Mouse (Mus musculus): Measurements from ENCODE around the gene Kcnh1. TPM values are rescaled to one million over a fixed set of nuclear protein-coding genes. Genes with fewer than 3 reads are reported as not detected.

The Kcnh1 gene
- polyA plus RNA-seq, 1 experiment from 2014 or later, result 0.56 TPM

- no peak for ATAC-seq (ENCODE audit: insufficient read depth, low FRiP score)
- Histone ChIP-seq H3K9me3 (replicated peaks; ENCODE audit: control insufficient read depth, low read length) (no peaks in the 10 kb centered on the region), H3K36me3 (ENCODE audit: control insufficient read depth, insufficient read depth, low read length) (no peaks in the 10 kb centered on the region), H3K27me3 (ENCODE audit: control insufficient read depth, insufficient read depth, low read length) (no peaks in the 10 kb centered on the region), H3K9ac (ENCODE audit: low read length) (no peak overlapping the region), H3K4me1 (ENCODE audit: control insufficient read depth, insufficient read depth, low read length) (no peaks in the 10 kb centered on the region), H3K4me2 (ENCODE audit: low read depth, low read length) (no peak overlapping the region), H3K4me3 (replicated peaks; ENCODE audit: low read length) (no peak overlapping the region), H3K27ac (ENCODE audit: low read length) (no peak overlapping the region)
- 73% methylated on average over 3 of the region's 3 CpGs for WGBS
Observed at GRCm38 (mm10) chr1:192284950-192285349, 94.4 kb downstream of the Kcnh1 start.

DNA sequence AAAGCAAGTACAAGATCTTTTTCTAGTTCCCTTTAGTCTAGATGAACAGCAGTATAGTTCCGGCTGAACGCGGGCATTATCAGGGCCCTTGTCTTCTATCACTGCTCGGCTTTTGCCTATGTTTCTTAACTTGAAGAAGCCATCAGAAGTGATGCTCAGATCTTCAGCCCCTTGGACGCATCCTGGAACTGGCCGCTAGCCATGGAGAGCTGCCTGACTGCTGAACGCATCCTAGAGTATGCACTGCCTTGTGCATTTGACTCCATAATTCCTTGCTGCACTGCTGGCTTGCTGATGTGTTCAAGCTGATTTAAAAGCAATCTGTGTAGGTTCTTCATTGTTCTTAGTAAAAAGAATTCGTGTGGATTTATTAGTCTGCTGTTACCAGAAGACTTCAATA is 97.9 kb downstream of the Kcnh1 start:
- Histone ChIP-seq H3K4me3 (replicated peaks; ENCODE audit: low read length) (no peak overlapping the region), H3K27ac (ENCODE audit: low read length) (no peak overlapping the region), H3K27me3 (ENCODE audit: control insufficient read depth, insufficient read depth, low read length) (no peaks in the 10 kb centered on the region), H3K9me3 (replicated peaks; ENCODE audit: control insufficient read depth, low read length) (no peaks in the 10 kb centered on the region), H3K4me1 (ENCODE audit: control insufficient read depth, insufficient read depth, low read length) (no peaks in the 10 kb centered on the region), H3K4me2 (ENCODE audit: low read depth, low read length) (no peak overlapping the region), H3K9ac (ENCODE audit: low read length) (no peak overlapping the region), H3K36me3 (ENCODE audit: control insufficient read depth, insufficient read depth, low read length) (no peaks in the 10 kb centered on the region)
- no peak for ATAC-seq (ENCODE audit: insufficient read depth, low FRiP score)
- 82% methylated on average over 8 of the region's 8 CpGs for WGBS

DNA sequence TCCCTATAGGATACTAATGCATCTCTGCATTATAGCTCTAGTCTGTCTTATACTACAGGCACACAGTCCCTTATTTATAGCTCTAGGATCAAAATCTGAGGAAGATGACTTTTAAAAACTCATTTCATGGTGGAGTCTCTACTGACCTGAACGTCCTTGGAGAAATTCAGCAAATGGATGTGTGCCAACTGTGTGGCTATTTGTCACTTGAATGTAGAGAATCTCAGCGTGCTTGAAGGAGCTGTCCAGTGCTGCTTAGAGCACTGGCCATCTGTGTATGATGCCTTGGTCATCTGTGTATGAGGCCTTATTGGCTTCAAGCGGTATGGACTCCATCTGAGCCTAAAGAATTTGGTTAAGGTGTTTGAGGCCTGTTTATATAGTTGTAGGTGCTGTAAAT is 100.7 kb downstream of the Kcnh1 start:
- H3K4me2 ChIP-seq (ENCODE audit: low read depth, low read length), result no peak overlapping the region
- WGBS, result 41% methylated on average over 3 of the region's 3 CpGs
- no peak overlapping the region for H3K27ac ChIP-seq (ENCODE audit: low read length)
- no peaks in the 10 kb centered on the region for H3K4me1 ChIP-seq (ENCODE audit: control insufficient read depth, insufficient read depth, low read length)
- no peak for ATAC-seq (ENCODE audit: insufficient read depth, low FRiP score)
- no peak overlapping the region for H3K4me3 ChIP-seq (replicated peaks; ENCODE audit: low read length)
- no peaks in the 10 kb centered on the region for H3K36me3 ChIP-seq (ENCODE audit: control insufficient read depth, insufficient read depth, low read length)
- H3K27me3 ChIP-seq (ENCODE audit: control insufficient read depth, insufficient read depth, low read length), result no peaks in the 10 kb centered on the region
- H3K9me3 ChIP-seq (replicated peaks; ENCODE audit: control insufficient read depth, low read length), result no peaks in the 10 kb centered on the region
- no peak overlapping the region for H3K9ac ChIP-seq (ENCODE audit: low read length)

GRCm38 (mm10) chr1:192293391-192293790 is 102.8 kb downstream of the Kcnh1 start:
- H3K4me3 ChIP-seq (replicated peaks; ENCODE audit: low read length), result no peak overlapping the region
- no peaks in the 10 kb centered on the region for H3K36me3 ChIP-seq (ENCODE audit: control insufficient read depth, insufficient read depth, low read length)
- no peak; the same call in 1 of the 2 replicates for ATAC-seq (ENCODE audit: insufficient read depth, low FRiP score)
- 33% methylated on average over 4 of the region's 4 CpGs for WGBS
- H3K4me1 ChIP-seq (ENCODE audit: control insufficient read depth, insufficient read depth, low read length), result no peaks in the 10 kb centered on the region
- H3K27me3 ChIP-seq (ENCODE audit: control insufficient read depth, insufficient read depth, low read length), result no peaks in the 10 kb centered on the region
- no peak overlapping the region for H3K4me2 ChIP-seq (ENCODE audit: low read depth, low read length)
- no peaks in the 10 kb centered on the region for H3K9me3 ChIP-seq (replicated peaks; ENCODE audit: control insufficient read depth, low read length)
- no peak overlapping the region for H3K9ac ChIP-seq (ENCODE audit: low read length)
- H3K27ac ChIP-seq (ENCODE audit: low read length), result no peak overlapping the region

DNA sequence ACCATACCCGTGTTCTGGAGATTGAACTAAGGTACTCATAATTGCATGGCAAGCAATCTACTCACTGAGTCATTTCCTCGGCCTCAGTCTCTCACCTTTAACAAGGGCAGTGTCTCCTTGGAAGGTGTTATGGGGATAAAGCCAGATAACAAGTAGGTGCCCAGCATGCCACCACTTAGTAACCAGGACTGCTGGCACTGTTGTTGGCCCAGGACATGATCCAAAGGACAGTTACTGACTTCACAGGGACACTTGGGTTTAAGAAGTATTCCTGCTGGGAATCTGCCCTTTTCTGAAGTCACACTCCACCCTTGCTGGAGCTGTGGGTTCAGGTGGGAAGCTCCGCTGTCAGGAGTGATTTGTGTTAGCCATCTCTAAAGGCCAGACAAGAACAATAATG is 103.3 kb downstream of the Kcnh1 start:
- no peak overlapping the region for H3K4me3 ChIP-seq (replicated peaks; ENCODE audit: low read length)
- H3K9ac ChIP-seq (ENCODE audit: low read length), result no peak overlapping the region
- no peak for ATAC-seq (ENCODE audit: insufficient read depth, low FRiP score)
- WGBS, result 78% methylated on average over 3 of the region's 3 CpGs
- H3K4me1 ChIP-seq (ENCODE audit: control insufficient read depth, insufficient read depth, low read length), result no peaks in the 10 kb centered on the region
- no peaks in the 10 kb centered on the region for H3K36me3 ChIP-seq (ENCODE audit: control insufficient read depth, insufficient read depth, low read length)
- H3K4me2 ChIP-seq (ENCODE audit: low read depth, low read length), result no peak overlapping the region
- H3K27me3 ChIP-seq (ENCODE audit: control insufficient read depth, insufficient read depth, low read length), result no peaks in the 10 kb centered on the region
- H3K9me3 ChIP-seq (replicated peaks; ENCODE audit: control insufficient read depth, low read length), result no peaks in the 10 kb centered on the region
- no peak overlapping the region for H3K27ac ChIP-seq (ENCODE audit: low read length)

DNA sequence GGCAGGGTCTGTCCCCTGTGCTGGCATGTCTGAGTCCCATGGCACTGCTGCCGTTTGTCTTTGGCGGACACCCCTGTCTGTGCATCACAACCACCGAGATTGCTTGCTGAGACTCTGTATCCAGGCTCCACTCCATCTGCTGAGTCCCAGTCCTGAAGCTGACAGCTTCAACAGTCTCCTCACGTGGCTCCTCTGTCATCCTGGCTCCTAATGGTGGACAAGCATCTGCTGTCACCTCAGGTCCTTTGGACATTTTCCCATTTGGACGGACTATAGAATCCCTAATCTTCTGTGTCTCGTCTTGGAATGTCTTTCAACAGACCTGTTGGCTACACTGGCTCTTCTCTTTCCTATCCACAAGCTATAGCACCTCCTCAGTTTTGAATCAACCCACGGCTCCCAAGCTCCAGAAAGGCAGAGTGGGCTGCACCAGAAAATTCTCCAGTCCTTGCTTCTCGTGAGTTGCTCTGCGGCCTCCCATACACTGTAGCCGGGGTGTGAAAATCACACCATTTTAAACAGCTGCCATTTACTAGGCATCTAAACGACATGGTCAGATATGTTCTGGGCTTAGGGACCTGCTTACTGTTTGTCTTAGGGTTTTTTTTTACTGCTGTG is 104.8 kb downstream of the Kcnh1 start:
- no peaks in the 10 kb centered on the region for H3K27me3 ChIP-seq (ENCODE audit: control insufficient read depth, insufficient read depth, low read length)
- no peak overlapping the region for H3K27ac ChIP-seq (ENCODE audit: low read length)
- no peak overlapping the region for H3K4me2 ChIP-seq (ENCODE audit: low read depth, low read length)
- H3K4me3 ChIP-seq (replicated peaks; ENCODE audit: low read length), result no peak overlapping the region
- 78% methylated on average over 11 of the region's 11 CpGs for WGBS
- no peaks in the 10 kb centered on the region for H3K9me3 ChIP-seq (replicated peaks; ENCODE audit: control insufficient read depth, low read length)
- peaks cover 8% of the 10 kb centered on the region for H3K4me1 ChIP-seq (ENCODE audit: control insufficient read depth, insufficient read depth, low read length)
- H3K9ac ChIP-seq (ENCODE audit: low read length), result no peak overlapping the region
- ATAC-seq (ENCODE audit: insufficient read depth, low FRiP score), result no peak
- H3K36me3 ChIP-seq (ENCODE audit: control insufficient read depth, insufficient read depth, low read length), result no peaks in the 10 kb centered on the region

DNA sequence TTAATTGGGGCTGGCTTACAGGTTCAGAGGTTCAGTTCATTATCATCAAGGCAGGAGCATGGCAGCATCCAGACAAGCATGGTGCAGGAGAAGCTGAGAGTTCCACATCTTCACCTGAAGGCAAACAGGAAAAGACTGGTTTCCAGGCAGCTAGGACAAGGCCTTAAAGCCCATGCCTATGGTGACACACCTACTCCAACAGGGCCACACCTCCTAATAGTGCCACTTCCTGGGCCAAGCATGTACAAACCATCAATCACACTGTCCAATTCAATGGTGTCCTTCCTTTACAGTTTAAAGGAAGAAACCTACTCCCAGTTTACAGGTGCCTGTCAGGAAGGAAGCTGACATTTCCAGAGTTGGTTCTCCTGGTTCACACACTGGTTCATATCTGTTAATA is 105.3 kb downstream of the Kcnh1 start:
- Histone ChIP-seq H3K27me3 (ENCODE audit: control insufficient read depth, insufficient read depth, low read length) (no peaks in the 10 kb centered on the region), H3K36me3 (ENCODE audit: control insufficient read depth, insufficient read depth, low read length) (no peaks in the 10 kb centered on the region), H3K9ac (ENCODE audit: low read length) (no peak overlapping the region), H3K4me1 (ENCODE audit: control insufficient read depth, insufficient read depth, low read length) (peaks cover 11% of the 10 kb centered on the region), H3K27ac (ENCODE audit: low read length) (no peak overlapping the region), H3K9me3 (replicated peaks; ENCODE audit: control insufficient read depth, low read length) (no peaks in the 10 kb centered on the region), H3K4me2 (ENCODE audit: low read depth, low read length) (no peak overlapping the region), H3K4me3 (replicated peaks; ENCODE audit: low read length) (no peak overlapping the region)
- ATAC-seq (ENCODE audit: insufficient read depth, low FRiP score), result peak; percentile 73; the same call in 1 of the 2 replicates

DNA sequence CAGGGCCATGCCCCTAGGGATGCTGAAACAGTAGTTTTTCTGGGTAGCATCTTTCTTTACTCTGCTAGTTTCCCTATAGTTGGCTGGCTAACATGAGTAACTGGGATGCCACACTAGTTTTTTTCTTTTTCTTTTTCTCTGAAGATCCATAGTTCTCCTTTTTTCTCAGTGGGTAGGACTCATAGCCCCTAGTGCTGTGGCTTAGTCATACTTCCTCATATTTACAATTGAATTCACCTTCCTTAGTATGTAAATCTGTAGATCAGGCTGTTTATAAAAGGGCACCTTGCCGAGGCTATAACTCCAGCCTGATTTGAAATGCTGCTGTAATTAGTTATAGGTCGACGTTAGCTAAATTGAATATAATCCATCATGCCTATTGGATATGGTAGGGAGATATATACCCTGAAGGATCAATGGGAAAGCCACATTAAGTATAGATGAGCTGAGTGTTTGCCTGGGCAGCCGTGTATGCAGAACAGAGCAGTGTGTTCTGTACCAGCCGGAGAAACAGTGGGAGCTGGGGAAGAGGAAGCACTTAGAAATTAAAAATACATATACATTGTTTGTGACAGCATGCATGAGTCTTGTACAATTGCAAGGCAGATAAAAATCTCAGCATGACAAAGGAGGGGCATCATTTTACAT is 107.0 kb downstream of the Kcnh1 start:
- Histone ChIP-seq H3K9ac (ENCODE audit: low read length) (no peak overlapping the region), H3K36me3 (ENCODE audit: control insufficient read depth, insufficient read depth, low read length) (no peaks in the 10 kb centered on the region), H3K4me2 (ENCODE audit: low read depth, low read length) (no peak overlapping the region), H3K4me3 (replicated peaks; ENCODE audit: low read length) (no peak overlapping the region), H3K27ac (ENCODE audit: low read length) (no peak overlapping the region), H3K27me3 (ENCODE audit: control insufficient read depth, insufficient read depth, low read length) (no peaks in the 10 kb centered on the region), H3K4me1 (ENCODE audit: control insufficient read depth, insufficient read depth, low read length) (peaks cover 11% of the 10 kb centered on the region), H3K9me3 (replicated peaks; ENCODE audit: control insufficient read depth, low read length) (no peaks in the 10 kb centered on the region)
- no peak for ATAC-seq (ENCODE audit: insufficient read depth, low FRiP score)
- WGBS, result 52% methylated on average over 5 of the region's 5 CpGs

- no peaks in the 10 kb centered on the region for H3K9me3 ChIP-seq (replicated peaks; ENCODE audit: control insufficient read depth, low read length)
- 47% methylated on average over 7 of the region's 7 CpGs for WGBS
- peaks cover 11% of the 10 kb centered on the region for H3K4me1 ChIP-seq (ENCODE audit: control insufficient read depth, insufficient read depth, low read length)
- no peak for ATAC-seq (ENCODE audit: insufficient read depth, low FRiP score)
- no peak overlapping the region for H3K9ac ChIP-seq (ENCODE audit: low read length)
- H3K4me3 ChIP-seq (replicated peaks; ENCODE audit: low read length), result no peak overlapping the region
- H3K4me2 ChIP-seq (ENCODE audit: low read depth, low read length), result no peak overlapping the region
- no peak overlapping the region for H3K27ac ChIP-seq (ENCODE audit: low read length)
- H3K36me3 ChIP-seq (ENCODE audit: control insufficient read depth, insufficient read depth, low read length), result no peaks in the 10 kb centered on the region
- H3K27me3 ChIP-seq (ENCODE audit: control insufficient read depth, insufficient read depth, low read length), result no peaks in the 10 kb centered on the region
Observed at GRCm38 (mm10) chr1:192300417-192300816, 109.8 kb downstream of the Kcnh1 start.

All from stomach, embryonic 16.5 days (tissue).